Mouse (Mus musculus) layer of hippocampus, postnatal 25 days (tissue): ENCODE results near the gene Tra2a. TPM values are rescaled to one million over a fixed set of nuclear protein-coding genes. Genes with fewer than 3 reads are reported as not detected.
"Not testable (repeated sequence)": the region's sequence is repeated elsewhere in the genome, so short reads cannot be mapped to it uniquely, and the experiment has no call there.

Experiments used
- DNase-seq, 2 experiments: peaks; one replicate each; pipeline ENCODE4 v3.0.0; 2022; ENCODE audit warnings: mixed read lengths in 2 of 2, low spot score in 1 of 2; ENCODE audit errors: extremely low spot score in 1 of 2
- total RNA-seq, 2 experiments: library from RNA; stranded (reverse); gene quantifications; 2 replicates each; pipeline ENCODE4 v1.2.3; 2021

The Tra2a gene
- 10 to 100 TPM; 73.6 to 78.1 TPM for total RNA-seq

GRCm38 (mm10) chr6:49263847-49264243 lies at the start of gene Tra2a:
Gene Tra2a (minus strand): TSS chr6:49264033.
- peak; percentile 93 to 96 for DNase-seq

DNA sequence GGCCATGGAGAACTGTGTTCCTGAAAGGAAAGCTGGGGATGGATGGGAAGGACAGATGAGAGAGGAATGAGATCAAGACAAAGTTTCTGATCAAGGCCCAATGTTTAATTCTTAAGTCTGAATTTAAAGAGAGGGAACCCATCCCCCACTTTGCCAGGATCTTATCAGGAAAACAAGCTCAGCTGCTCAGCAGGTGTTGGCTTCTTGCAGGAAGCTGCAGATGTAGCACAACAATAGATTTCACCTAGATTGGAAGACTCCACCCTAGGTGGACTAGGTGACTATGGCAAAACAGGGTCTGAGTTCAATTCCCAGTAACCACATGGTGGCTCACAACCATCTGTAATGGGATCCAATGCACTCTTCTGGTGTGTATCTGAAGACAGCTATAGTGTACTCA lies 34.5 kb upstream of the Tra2a start:
- no peak for DNase-seq

DNA sequence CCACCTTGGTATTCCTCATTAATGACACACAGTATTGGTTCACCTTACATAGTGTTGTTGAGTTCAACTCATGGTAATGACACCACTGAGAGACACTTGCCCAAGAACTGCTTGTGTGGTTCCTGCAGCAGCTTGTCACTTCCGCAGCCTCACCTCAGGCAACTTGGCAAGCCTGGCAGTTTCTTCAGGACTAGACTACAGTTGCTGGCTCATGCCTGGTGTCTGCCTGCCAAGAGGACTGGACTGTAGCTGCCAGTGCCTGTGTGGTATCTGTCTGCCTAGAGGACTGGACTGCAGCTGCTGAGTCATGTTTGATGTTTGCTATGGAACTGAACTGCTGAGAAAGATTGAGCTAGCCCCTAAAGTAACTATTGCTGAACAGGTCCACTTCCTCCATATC lies 18.3 kb upstream of the Tra2a start:
- DNase-seq = no peak

DNA sequence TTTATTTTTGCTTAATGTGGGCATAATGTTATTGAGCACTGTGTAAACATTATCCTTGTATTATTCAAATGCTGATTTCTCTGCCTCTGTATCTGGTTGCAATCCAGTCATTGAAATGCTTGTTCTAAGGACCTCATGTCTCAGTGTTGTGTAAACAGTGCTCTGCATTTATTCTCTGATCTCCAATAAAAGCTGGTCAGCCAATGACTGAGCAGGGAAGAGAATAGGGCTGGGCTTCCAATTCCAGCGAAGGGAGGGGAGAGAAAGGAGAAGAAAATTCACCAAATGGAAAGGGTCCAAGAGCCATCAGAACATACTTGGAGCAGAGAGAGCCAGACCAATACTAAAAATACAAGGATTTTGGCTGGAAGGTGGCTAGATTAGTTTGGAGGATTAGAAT lies 17.1 kb upstream of the Tra2a start:
- DNase-seq = no peak

DNA sequence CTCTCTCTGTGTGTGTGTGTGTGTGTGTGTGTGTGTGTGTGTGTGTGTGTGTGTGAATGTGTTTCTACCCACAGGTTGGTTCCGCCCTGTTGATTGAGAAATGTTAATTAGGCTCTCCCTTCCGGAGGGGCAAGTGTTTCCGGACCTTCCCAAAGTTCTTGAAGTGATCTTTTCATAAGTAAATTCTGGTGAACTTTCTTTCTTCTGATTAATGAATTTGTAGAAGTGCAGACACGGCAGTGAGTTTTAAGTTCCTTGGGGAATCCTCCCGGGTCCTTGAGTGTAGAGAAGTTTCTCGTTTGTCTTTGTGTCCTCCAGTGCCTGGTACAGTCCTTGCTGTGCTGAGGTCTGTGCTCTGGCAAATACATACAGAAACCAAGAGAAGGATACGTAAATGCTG lies 11.5 kb upstream of the Tra2a start:
- no peak for DNase-seq

DNA sequence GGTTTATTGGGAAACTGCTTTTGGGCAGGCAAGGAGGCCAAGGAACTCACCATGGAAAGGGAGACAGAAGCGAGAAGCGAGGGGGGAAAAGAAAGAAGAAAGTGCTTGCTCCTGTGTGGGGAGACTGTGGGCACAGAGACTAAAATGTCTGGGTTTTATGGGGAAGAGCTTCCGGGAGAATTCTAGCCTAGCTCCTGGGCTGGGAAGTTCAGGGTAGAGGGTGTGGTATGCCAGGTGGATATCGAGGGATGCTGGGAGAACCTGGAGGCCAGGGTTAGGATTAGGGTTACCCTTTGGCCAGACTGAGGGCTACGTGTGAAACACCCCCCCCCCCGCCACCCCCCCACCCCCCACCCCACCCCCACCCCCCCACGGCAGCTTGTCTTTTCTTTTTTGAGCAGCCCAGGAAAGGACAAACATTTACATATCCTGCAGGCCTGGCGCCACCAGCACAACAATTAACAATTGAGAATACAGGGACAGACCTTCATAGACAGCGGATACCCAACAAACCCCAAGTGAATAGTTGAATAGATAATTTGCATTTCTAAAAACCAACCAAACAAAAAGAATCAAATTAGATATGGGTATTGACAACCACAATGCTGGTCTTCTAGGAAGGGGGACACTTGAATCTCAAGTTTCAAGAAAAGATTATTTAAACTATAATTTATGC lies 10.7 kb upstream of the Tra2a start:
- DNase-seq = no peak

DNA sequence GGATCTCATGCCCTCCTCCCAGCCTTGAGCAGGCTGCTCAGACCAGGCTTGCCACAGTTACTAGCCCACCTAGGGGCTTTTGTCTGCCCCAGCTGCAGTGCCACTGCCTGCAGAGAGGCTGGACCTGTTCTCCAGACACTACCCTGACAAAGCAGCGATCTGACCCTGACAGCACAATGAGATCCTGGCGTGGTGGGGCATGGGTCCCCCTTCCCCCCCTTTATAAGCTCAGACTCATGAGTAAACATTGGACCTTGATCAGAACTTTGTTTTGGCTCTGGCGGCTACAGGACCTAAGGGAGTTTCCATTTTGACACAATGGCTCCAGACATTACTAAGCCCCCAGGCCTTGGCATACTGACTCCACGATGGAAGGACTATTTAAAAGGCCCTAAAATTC lies 10.1 kb upstream of the Tra2a start:
- no peak for DNase-seq

DNA sequence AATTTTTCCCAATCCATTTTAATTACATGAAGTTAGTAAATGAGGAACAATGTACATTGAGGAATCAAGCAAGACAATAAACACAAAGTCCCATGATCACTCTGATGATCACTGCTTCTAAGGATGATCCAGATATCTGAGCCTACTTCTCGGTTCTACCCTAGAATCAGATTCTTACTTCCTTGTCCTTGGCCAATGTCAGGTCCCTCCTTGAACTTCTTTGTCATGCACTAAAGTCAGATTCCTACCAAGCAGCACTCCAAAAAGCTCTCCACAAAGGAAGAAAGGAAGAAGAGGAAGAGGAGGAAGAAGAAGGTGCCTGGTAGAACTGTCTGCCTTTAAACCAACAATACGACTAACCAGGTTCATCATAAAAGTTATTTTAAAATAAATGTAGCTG lies 9.0 kb upstream of the Tra2a start:
- DNase-seq = no peak

GRCm38 (mm10) chr6:49271815-49272214 lies 8.0 kb upstream of the Tra2a start:
- no peak for DNase-seq

GRCm38 (mm10) chr6:49269923-49270322 lies 6.1 kb upstream of the Tra2a start:
- no peak for DNase-seq

- DNase-seq = peak; percentile 73 to 93
Observed at GRCm38 (mm10) chr6:49269200-49269599, 5.4 kb upstream of the Tra2a start.

- no peak for DNase-seq
Observed at GRCm38 (mm10) chr6:49267686-49268085, 3.9 kb upstream of the Tra2a start.

GRCm38 (mm10) chr6:49265207-49265606 lies 1.4 kb upstream of the Tra2a start:
- DNase-seq = not testable (repeated sequence)

DNA sequence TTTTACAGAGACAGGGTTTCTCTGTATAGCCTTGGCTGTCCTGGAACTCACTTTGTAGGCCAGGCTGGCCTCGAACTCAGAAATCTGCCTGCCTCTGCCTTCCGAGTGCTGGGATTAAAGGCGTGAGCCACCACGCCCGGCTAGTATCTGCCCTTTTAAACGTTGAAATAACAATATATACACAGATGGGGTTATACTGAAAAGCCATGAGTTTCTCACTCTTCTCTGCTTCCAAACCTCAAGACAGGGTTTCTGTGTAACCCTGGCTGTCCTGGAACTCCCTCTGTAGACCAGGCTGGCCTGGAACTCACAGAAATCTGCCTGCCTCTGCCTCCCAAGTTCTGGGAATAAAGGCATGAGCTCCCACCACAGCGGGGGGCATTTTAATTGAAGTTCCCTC lies 613 bp upstream of the Tra2a start:
- DNase-seq = not testable (repeated sequence)

DNA sequence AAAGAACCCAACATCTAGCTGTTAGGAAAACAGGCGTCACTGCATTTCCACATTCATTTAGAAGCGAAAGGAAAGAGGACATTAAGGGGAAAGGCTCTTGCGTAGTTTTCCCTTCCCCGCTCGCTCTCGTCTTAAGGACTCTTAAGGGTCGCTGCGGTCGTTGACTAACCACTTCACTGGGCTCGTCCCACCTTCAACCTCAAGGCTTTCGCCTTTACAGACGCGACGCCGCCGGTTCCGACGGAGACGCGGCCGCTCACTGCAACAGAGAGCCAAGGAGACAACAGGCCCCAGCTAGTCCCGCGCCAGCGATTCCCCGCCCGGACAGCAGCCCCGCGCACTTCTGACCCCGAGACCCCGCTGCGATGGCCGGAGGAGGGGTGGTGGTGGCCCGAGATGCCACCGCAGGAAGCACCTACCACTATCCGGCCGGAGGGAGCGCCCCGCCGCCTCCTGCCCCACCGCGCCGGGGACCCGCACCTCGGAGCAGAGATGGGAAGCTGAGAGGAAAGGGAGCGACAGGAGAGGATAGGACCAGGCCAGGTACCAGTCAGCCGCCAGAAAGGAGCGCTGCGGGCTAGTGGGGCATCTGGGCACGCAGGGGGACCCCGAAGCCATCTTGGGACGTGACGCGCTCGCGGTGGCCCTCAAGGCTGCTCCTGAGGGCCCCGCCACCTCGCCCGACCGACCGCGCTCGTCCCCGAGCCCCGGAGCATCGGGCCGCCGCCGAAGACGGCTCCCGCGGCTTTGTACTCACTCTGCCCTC lies 569 bp downstream of the Tra2a start:
- DNase-seq = peak in 1 of 2 experiments; percentile 24

DNA sequence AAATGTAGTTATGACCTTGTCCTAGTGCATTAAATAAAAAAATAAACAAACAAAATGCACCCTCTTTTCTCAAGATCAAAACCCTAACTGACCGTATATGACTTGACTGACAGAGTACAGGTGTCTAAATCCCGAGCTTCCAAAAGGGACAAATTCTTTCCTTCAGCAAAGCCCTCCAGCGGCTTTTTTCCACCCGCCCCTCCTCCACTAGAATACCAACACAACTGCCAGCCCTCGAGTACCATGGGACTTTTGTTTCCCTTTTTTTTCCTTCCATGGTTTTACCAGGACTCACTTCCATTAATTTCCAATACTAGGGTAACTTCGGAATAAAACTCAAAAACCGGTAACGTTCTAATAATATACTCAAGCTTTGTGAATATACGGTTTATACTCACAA lies 1.4 kb downstream of the Tra2a start:
- no peak for DNase-seq

DNA sequence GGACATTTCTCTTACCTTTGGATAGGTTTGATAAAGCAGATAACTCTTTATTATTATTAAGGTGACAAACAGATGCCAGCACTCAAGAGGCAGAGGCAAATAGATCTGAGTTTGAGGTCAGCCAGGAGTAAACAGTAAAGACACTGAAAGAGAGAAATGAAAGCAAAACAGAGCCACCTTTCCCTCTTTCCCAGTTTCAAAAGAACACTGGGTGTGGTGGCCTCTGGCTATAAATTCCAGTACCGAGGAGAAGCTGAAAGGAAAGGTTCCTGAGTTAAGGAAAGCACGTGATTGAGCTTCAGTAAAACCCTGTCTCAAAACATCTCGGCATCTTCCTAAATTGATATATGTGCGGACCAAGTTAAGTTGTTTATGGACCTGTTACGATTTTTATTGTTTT lies 4.1 kb downstream of the Tra2a start:
- no peak for DNase-seq

DNA sequence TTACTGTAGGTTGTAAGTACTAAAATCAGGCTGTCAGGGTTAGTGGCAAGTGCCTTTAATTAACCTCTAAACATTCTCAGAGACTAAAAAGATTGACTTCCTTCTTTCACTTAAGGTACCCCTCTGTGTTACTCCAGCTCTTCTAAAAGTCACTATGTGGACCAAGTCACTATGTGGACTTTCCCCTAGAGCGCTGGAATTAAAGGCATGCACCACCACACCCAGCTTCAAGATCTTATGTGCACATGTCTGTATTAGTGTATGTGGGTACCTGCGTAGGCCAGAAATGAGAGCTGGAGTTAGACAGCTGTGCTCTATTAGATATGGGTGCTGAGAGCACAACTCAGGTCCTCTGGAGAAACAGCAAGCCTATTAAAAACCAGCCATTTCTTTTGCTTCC lies 6.0 kb downstream of the Tra2a start:
- no peak for DNase-seq

DNA sequence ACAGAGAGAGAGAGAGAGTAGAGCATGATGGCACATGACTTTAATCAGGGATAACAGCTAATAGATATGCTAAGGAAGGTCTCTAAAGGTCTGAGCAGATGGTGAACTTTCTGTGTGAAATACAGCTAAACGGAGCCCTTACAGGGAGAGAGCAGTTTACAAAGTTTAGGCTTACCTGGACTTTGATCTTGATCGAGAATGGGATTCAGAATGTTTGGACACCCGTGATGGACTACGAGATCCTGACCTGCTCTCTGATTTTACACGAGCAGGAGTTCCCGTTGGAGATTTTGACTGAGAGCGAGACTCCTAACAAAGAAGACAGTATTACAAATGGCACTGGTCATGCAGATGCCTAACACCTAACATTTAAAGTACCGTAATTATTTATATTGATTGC lies 11.6 kb downstream of the Tra2a start:
- DNase-seq = no peak

GRCm38 (mm10) chr6:49251199-49251598 lies 12.6 kb downstream of the Tra2a start:
- DNase-seq = no peak

DNA sequence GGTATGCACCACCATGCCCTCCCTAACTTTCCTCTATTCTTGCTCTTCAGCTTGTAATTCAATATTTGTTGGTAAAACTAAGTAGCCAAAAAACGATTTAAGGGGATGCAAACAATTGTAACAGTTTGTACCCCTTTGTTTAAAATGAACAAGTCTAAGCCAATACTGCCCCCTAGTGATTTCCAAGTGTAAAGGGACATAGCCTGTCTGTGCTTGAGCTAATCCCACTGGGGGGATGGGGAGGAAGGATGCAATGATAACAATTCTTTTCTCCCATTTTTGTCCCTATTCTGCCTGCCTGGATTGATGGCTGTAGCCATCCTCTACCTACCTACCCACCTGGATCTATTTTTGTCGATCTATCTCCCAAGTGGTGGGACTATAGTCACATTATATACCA lies 16.6 kb downstream of the Tra2a start:
- no peak for DNase-seq

- no peak for DNase-seq
Observed at GRCm38 (mm10) chr6:49242331-49242730, 21.5 kb downstream of the Tra2a start.
